Mouse (Mus musculus): Measurements from ENCODE around the gene Hoxb3. TPM values are rescaled to one million over a fixed set of nuclear protein-coding genes. Genes with fewer than 3 reads are reported as not detected.

Gene Hoxb3
- total RNA-seq, 2 experiments from 2014 or later, result not detected

DNA sequence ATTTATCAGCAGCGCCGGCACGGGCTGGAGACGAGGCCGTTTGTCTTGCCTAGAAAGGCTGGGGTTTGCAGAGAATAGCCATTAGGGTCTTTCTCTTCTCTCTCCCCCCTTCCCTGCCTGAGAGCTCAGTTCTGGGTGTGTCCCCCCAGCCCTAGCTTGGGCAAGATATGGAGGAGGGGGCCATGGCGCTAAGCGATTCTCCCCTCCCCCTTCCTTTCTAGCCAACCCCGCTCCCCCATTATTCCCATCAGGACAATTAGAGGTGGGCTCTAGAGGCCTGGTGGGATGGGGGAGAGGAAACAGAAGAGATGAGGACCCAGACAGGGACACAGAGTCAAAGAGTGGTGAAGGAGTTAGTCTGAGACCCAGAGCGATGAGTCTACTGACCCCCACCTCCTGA lies 35.7 kb upstream of the Hoxb3 start:
- intact Hi-C loops (cut with DNase I), result no loop called here
- DNase-seq, result no peak

DNA sequence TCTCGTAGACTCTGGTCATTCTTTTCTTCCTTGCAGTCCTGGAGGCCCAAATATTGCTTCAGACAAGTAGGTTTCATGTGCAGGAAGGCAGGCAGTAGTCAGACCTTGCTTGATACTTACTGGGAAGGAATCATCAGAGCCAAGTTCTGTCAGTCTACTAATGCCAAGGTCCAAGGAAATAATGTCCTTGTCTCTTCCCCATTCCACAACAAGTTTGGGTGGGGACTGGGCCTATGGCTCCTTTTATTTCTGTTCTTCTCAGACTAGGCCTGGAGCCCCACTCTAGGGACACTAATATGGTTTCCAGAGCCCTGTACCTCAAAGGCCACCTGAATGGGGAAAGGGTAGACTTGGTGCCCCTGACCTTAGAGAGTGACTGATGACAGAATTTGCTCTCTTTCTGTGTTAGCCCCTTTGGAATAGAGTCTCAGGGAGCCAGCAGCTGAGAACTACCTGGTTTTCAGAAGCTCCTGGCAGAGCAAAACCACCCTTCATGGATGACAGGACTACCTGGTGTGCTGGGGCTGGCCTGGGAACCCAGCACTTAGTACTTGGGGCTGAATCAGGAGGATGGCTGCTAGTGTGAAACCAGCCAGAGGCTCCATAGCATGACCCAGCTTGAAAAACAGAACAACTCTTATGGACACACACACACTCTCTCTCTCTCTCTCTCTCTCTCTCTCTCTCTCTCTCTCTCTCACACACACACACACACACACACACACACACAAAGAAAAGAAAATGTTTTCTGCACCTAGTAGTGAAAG lies 34.5 kb upstream of the Hoxb3 start:
- DNase-seq, result no peak
- intact Hi-C loops (cut with DNase I), result no loop called here

DNA sequence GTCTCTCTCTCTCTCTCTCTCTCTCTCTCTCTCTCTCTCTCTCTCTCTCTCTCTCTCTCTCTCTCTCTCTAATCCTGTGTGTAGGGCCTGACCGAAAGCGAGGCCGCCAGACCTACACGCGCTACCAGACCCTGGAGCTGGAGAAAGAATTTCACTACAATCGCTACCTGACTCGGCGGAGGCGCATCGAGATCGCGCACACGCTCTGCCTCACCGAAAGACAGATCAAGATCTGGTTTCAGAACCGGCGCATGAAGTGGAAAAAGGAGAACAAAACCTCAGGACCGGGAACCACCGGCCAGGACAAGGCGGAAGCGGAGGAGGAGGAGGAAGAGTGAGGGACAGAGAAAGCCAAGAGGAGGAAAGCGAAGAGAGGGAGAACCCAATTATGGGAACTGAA lies 33.8 kb upstream of the Hoxb3 start:
- intact Hi-C loops (cut with DNase I), result no loop called here
- DNase-seq, result no peak

DNA sequence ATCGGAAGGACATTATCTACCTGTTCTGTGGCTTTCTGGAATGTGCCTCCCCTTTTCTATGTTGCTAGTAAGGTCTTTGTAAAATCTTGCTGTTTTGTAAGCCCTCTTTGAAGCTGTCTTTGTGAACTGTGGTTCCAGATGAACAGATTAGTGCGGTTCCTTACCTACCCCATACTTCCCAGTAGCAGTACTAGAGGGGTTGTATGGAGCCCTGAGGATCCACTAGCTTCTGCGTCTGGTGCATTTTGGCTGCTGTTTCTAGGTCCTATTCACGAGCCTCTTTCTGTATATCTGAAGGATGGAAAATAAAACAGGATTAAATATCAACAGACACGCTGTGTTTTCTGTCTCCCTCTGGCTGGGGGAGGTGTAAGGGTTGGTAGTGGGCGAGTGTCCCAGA lies 33.3 kb upstream of the Hoxb3 start:
- intact Hi-C loops (cut with DNase I), result no loop called here
- DNase-seq, result no peak

DNA sequence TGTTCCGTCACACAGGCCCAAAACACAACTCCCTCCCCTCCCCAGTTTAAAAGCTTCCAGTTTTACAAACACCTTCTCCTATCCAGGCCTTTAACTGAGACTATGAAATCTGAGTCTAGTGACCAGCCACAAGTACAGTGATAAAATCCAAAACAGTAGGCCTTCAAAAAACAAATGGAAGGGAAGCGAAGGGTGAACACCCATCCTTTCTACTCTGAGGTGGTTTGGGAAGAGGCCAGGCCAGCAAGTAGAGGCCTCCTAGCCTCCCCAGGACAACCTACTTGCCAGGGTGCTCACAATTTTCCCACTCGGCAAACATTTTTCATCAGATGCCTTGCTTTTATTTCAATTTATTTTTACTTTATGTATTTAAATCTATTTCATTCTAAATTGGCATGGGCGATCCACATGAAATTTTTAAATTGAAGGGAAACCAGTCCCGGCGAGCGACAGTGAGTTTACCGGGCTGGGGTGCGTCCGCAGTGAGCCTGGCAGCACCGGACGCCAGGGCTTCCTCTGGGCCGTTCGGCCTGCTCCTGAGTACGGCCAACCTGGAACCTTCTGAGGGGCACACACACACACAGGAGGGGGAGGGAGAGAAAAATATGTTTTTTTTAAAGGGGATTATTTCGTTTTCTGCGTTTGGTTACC lies 32.3 kb upstream of the Hoxb3 start:
- intact Hi-C loops (cut with DNase I), result no loop called here
- no peak for DNase-seq

DNA sequence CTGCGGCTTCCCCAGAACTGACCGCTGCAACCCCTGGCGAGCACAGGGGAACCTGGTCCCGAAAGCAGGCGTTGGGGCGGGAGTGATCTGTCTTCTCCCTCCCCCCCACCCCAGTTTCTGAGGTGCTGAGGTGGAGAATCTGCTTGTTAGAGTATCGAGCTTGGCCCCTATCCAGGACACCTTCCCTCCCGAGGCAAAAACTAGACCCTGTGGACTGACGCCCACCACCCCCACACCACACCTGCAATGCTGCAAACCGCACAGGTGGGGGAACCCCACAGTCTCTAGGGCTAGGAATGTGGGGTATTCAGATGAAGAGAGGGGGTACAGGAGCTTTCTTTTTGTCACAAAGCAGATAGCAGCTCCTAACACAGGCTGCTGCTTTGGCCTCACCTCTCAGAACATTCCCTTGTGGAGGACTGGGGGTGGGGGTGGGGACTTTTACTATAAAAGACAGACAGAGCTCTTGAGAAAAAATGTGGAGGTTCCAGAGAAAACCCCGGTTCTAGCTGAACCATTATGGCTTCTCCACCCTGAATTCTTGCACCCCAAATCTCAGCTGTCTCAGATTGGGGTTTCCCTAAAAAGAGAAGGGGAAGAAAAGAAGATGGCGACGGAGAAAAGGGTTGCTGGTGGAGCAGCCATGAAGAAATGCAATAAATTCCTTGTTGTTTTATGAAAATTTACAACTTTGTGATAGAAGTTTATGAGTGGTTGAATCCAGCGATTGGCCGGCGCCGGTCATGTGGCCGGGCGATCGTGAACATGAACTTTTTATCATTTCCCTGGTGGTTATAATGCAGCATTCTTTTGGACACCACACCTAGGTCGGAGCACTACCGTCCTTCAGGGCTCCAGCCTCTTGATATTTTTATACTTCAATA lies 31.2 kb upstream of the Hoxb3 start, which contains the start of gene Hoxb6:
Gene Hoxb6 (plus strand): TSS at position 796 of the 884 bp plus-strand sequence.
- intact Hi-C loops (cut with DNase I), result no loop called here

DNA sequence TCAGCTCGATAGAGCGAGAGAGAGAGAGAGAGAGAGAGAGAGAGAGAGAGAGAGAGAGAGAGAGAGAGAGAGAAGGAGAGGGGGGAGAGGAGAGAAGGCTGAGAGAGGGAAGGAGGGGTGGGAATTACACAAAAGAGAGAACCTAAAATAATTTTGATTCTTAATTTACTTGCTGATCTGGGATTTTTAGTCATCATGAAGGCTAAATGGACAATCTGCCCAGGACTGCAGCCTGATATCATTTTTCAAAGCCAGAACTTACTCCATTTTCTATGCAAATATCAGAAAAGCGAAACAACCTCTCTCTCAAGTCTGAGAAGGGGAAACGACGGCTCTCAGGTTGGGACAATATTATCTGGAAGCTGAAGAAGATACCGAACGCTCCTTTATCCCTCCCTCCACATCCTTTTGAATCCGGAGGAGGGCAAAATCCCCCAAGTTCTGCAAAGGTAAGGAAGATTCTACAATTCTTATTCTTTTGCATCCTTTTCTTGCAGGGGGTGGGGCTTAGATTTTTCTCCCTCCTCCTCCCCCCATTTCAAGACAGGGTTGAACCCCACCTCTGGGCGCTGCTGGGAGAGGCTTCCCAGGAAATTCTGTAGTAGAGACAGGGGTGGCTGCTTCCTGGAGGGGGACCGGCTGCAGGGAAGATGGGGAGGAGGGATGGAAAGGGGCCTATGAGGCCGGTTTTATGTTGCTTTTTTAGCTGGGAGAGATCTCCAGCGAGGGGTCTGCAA lies 30.4 kb upstream of the Hoxb3 start:
- intact Hi-C loops (cut with DNase I), result no loop called here
- no peak for DNase-seq

More for the DNA sequence above, 31.2 kb upstream of the Hoxb3 start, which contains the start of gene Hoxb6:
- DNase-seq, result no peak

DNA sequence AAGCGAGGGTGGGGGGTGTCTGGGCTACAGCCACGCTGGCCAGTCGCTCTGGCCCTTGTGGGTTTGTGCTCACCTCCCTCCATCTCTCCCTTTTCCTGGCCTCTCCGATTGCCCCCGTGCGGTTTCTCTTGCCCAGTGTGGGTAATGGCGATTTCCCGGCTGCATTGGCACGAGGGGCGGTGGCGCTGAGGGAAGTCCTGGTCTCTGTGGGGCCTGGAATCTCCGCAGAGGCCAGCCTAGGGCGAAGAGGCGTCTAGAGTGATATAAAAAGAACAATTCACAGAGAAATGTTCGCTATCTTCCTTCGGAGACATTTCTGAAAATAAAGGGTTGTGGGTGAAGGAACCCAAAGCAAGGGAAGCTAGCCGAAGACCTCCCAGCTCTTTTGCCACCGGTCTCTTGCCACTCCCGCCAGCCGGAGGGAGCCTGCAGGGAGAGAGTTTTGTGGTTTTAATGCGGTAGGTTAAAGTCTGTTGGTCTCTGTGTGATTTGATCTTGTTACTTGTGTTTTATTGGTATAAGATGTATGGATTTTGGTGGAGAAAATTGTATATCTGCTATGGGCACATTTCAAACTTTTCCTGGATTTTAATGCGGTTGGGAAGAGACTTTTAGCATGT lies 29.7 kb upstream of the Hoxb3 start:
- DNase-seq, result no peak
- intact Hi-C loops (cut with DNase I), result no loop called here

DNA sequence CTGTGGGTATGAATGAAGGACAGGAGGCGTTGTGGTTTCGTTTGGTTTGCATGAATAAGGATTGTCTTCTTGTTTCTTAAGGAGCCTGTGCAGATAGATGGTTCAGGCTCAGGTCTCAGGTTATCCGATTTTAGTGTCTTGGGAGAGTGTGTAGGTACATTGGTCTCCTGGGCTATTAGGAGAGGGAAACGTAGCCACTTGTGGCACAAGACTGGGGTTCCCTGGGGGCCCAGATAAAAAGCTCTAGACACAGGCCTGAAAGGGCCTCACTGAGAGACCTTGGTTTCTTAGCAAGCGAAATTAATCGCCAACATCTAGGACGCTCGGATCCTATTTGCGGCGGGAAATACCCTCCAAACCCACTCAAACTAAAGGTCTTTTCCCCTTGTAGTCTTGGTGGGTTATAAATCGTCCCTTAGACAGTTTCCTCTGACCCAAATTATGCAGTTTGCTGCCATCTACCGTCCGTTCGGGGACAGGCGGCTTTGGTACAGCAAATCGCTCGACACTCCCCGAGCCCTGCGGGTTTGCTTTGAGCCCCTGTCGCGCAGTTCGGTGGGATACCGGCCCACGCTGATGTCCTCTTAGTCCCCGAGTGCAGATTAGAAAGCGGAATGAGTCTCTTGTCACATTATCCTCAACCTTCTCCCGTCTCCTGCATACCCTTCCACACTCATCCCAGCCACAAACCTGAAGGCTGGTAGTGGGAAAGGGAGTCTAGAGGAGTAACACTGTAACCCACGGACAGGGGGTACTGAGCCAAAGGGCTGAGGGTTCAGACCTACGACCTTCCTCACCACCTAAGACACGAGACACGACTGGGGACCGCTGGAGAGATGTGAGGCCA lies 28.7 kb upstream of the Hoxb3 start:
- peak; percentile 70 for DNase-seq
- intact Hi-C loops (cut with DNase I), result no loop called here

DNA sequence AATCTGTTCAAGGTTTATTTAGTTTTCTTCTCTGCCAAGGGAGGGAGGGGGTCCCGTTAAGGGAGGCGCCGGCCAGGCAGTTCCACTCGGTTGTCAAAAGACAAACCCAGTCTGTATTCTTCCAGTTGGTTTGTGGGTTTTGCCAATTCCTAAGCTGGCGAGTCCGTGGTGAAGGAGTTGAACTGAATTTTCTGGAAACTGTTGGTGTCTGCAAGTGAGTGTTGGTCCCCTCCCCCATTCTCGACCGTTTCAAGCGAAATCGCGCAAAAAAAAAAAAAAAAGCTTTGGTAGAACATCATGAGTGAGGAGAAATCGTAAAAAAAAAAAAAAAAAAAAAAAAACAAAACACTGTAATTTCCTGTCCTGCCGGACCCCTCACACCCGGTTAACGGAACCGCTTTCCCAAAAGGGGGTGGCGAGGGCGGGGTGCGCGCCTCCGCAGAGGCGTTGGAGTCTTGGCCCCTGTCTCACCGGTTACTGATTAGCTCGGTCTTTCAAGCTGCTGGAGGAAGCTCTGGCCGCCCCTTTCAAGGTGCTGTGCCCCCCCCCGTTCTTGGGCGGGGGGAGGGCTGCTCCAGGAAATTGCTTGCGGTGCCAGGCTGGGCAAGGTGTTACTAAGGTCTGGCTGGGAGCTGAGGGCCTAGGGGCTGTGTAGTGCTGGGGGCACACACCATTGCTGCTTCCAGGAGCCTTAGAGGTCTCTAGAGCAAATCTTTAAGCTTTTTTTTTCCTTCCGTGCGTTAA lies 27.9 kb upstream of the Hoxb3 start:
- intact Hi-C loops (cut with DNase I), result no loop called here
- no peak for DNase-seq

DNA sequence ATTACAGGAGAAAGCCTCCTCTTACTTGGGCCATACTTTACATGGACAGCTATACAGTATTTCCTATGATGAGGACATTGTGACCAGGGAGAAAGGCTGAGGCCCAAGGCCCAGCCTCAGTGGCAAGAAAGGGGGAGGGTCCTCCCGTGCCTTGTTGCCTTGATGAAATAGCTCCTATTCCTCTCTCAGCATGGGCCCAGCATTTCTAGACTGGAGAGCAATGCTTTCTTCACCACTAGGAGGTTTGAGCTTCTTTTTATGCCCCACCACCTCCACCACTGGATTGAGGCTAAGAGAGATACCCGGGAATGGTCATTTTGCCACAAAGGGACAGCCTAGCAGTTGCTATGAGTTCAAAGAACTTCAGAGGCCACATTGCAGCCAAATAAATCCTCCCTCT lies 26.1 kb upstream of the Hoxb3 start:
- intact Hi-C loops (cut with DNase I), result no loop called here
- no peak for DNase-seq

DNA sequence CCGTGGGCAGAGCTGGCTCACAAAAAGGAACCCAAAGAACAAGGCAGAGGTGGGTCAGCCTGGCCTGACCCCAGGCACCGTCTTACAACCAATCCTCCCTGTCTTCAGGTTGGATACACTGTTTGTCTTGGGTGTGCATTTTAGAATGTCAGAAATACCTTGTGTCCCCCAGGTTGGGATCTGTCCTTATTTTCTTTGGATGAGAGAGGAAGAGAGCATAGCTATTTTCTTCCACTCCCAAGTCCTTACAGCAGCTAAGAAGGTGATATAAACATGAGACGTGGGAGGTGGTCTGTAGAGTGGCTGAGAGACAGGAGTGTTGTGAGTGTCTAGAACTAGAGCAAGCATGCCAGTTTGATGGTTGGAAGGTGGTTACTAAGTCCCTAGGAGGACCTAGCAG lies 25.7 kb upstream of the Hoxb3 start:
- DNase-seq, result no peak
- intact Hi-C loops (cut with DNase I), result no loop called here

DNA sequence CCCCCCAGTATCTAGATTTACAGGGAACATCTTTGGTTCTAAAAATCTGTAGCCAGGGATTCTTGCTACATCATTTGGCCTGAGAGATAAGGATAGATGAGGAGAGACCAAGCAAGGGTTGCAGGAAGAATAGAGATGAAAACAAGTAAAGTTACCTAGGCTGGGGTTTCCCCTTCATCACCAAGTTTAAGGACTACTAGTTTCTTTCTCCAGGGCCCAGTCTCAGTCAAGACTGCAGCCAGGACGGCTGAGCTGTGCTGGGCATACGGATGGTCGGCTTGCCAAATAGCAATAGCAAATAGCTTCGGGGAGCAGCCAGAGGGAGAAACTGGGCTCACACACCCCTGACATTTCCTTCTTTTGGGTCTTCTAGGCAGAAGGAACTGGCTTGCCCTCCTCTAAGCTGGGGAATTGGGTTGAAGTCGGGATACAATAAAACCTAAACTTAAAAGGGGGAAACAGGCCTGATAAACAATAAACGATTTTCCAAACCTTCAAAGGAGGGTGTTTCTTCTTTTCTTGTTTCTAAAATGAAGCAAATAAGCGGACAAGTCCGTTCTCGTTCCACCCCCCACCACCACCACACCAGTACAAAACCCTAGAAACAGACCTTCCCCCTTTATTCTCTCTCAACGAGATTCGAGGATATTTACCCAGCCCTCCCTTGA lies 25.0 kb upstream of the Hoxb3 start:
- intact Hi-C loops (cut with DNase I), result no loop called here
- DNase-seq, result no peak

DNA sequence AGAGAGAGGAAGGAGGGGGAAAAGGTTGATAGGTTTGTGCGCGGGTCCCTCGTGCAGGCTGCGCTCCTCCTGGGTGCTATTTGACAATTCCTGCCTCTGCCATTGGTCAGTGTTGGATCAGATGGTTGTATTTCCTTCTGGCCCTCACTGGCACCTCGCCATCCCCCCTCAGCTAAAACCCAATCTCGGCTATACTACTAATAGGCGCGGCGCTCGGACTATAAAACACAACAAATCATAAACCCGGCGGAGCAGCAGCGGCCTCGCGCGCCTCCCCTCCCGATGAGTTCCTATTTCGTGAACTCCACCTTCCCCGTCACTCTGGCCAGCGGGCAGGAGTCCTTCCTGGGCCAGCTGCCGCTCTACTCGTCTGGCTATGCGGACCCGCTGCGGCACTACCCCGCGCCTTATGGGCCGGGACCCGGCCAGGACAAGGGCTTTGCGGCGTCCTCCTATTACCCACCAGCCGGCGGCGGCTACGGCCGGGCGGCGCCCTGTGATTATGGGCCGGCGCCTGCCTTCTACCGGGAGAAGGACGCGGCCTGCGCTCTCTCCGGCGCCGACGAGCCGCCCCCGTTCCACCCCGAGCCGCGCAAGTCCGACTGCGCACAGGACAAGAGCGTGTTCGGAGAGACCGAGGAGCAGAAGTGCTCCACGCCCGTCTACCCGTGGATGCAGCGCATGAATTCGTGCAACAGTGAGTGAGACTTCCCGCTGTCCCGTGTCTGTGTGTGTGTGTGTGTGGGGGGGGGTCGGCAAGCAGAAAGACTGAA lies 24.0 kb upstream of the Hoxb3 start:
- no peak for DNase-seq
- intact Hi-C loops (cut with DNase I), result no loop called here

DNA sequence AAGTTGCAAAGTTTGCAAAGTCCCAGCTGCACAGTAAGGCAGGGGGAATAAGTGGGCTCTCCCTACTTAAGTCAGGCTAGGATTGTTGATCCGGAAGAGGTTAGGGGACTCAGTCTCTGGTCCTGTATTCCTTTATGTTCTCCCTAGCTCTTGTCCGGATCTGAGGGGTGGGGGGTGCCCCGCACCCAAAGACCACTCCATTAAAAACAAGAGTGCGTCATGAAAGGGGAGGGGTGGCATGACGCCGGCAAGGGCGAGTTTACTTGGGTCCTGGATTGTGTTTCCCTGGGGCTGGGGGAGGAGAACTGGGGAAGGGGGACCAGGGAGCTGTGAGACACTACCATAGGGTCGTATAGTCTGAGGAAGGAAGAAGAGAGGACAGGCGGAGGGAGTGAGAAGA lies 23.3 kb upstream of the Hoxb3 start:
- intact Hi-C loops (cut with DNase I), result loop anchor here (10.0 kb wide), 1 partner anchor 375 kb away; no protein-coding TSS in a partner anchor
- no peak for DNase-seq

DNA sequence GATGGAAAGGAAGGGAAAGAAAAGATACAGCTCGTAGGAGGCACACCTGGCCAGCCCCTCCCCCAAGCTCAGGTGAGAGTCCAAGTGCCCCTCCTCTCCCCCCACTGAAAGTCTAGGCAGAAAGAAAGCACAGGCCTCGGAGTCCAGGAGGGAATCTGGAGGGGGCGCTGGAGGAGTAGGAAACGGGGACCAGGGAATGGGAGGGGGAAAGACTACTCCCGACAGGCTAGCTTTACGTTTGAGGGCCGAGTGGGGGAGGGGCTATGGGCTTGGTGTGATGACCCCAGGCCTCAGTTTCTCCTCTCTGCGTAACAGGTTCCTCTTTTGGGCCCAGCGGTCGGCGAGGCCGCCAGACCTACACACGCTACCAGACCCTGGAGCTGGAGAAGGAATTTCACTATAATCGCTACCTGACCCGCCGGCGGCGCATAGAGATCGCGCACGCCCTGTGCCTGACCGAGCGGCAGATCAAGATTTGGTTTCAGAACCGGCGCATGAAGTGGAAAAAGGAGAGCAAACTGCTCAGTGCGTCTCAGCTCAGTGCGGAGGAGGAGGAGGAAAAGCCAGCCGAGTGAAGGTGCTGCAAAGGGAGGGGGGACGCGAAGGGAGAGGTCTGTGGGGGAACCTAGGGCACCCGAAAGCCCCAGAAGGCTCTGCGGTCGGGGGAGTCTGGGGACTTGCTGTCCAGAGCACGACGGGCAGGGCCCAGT lies 22.6 kb upstream of the Hoxb3 start:
- intact Hi-C loops (cut with DNase I), result loop anchor here (10.0 kb wide), 1 partner anchor 374 kb away; no protein-coding TSS in a partner anchor
- no peak for DNase-seq

DNA sequence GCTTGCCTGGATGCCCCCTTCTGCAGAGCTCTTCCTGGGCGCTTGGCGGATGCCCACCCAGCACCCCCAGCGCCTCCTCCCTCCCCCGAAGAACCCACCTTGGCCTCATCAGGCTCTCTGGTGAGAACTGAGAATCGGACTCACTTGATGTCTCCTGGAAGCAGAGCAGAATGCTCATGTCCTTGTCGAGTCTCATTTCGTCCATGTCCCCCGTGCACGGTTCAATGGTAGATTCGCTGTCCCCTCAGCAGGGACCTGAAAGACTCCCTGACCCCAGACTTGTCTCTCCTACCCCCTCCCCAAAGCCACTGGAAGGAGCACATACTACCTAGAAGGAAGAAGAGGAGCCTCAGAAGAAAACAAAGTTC lies 22.1 kb upstream of the Hoxb3 start:
- intact Hi-C loops (cut with DNase I), result loop anchor here (10.0 kb wide), 1 partner anchor 374 kb away; no protein-coding TSS in a partner anchor
- no peak for DNase-seq

Data from left cerebral cortex, postnatal 4 days (tissue).